Mouse (Mus musculus) lung, postnatal 0 days (tissue): ENCODE measurements at regions not wholly inside any gene's neighbourhood (a gene's known extent, or its start where the extent isn't known, plus 50 kb on each side); places are given as distances from the start of the nearest gene placed in this dataset.

Experiments used
- CTCF ChIP-seq: IDR thresholded peaks from 2 replicates; pipeline ENCODE4 v1.5.1; 2016; ENCODE audit warnings: antibody characterized with exemption, mild to moderate bottlenecking
- EP300 ChIP-seq: IDR thresholded peaks from 2 replicates; pipeline ENCODE4 v1.6.1; 2016; ENCODE audit warnings: antibody characterized with exemption, mild to moderate bottlenecking, control low read depth

GRCm38 (mm10) chr15:68360956-68361908, 1860.5 kb upstream of the Lrrc6 start:
- TF ChIP-seq CTCF (no peak), EP300 (peak; percentile 28; the same call in 1 of the 2 replicates)
